Mouse (Mus musculus) stomach, embryonic 15.5 days (tissue): ENCODE data around the gene Grsf1. TPM values are rescaled to one million over a fixed set of nuclear protein-coding genes. Genes with fewer than 3 reads are reported as not detected.
A peak's percentile ranks its signal among the peaks of the same experiment; 100 is the strongest.

Source experiments
- ATAC-seq: fragments of 200-750 bp; cut with Nextera tagmentation; 2 replicates; pipeline ENCODE4 v1.8.0; 2017; ENCODE audit warnings: low read depth, moderate number of reproducible peaks, moderate TSS enrichment; ENCODE audit not compliant: insufficient read depth, low FRiP score
- H3K27ac ChIP-seq: fragments of 300-500 bp; sonication (generic); 2 replicates; pipeline ENCODE4 v1.5.1; 2015; ENCODE audit warnings: mild to moderate bottlenecking, inconsistent platforms
- H3K27me3 ChIP-seq: fragments of 300-500 bp; sonication (generic); replicated peaks from 2 replicates; pipeline ENCODE4 v1.6.1; 2015; ENCODE audit warnings: inconsistent platforms
- H3K36me3 ChIP-seq: fragments of 300-500 bp; sonication (generic); 2 replicates; pipeline ENCODE4 v1.6.1; 2015; ENCODE audit warnings: inconsistent platforms
- H3K4me1 ChIP-seq: fragments of 300-500 bp; sonication (generic); 2 replicates; pipeline ENCODE4 v1.6.1; 2015; ENCODE audit warnings: inconsistent platforms
- H3K4me2 ChIP-seq: fragments of 300-500 bp; sonication (generic); 2 replicates; pipeline ENCODE4 v1.6.1; 2015; ENCODE audit warnings: mild to moderate bottlenecking, inconsistent platforms
- H3K4me3 ChIP-seq: fragments of 300-500 bp; sonication (generic); replicated peaks from 2 replicates; pipeline ENCODE4 v1.5.1; 2015; ENCODE audit warnings: inconsistent platforms
- H3K9ac ChIP-seq: fragments of 300-500 bp; sonication (generic); 2 replicates; pipeline ENCODE4 v1.6.1; 2015; ENCODE audit warnings: inconsistent platforms
- H3K9me3 ChIP-seq: fragments of 300-500 bp; sonication (generic); 2 replicates; pipeline ENCODE4 v1.6.1; 2016; ENCODE audit warnings: inconsistent platforms
- WGBS: fragments of 180-500 bp; shearing (Covaris S2); methylation state at CpG from one replicate; pipeline ENCODE4 v1.1.7; 2015; 5-methylcytosine and 5-hydroxymethylcytosine counted together
- polyA plus RNA-seq: library from polyadenylated mRNA; unstranded; fragments of >200 nt; fragmentation: Nextera tagmentation; extraction: Ambion mirVana; gene quantifications from 2 replicates; pipeline ENCODE4 v1.2.1, GENCODE M21; 2015

The Grsf1 gene
- polyA plus RNA-seq, 1 experiment from 2014 or later, result 51.4 TPM

GRCm38 (mm10) chr5:88685745-88686299 is 9.9 kb upstream of the Grsf1 start:
- ATAC-seq, result no peak
- Histone ChIP-seq H3K4me1 (no peaks in the 10 kb centered on the region), H3K4me2 (no peak overlapping the region), H3K9me3 (no peaks in the 10 kb centered on the region), H3K4me3 (no peak overlapping the region), H3K9ac (no peak overlapping the region), H3K36me3 (no peaks in the 10 kb centered on the region), H3K27me3 (no peaks in the 10 kb centered on the region), H3K27ac (no peak overlapping the region)
- 50% methylated on average over 6 of the region's 6 CpGs for WGBS

DNA sequence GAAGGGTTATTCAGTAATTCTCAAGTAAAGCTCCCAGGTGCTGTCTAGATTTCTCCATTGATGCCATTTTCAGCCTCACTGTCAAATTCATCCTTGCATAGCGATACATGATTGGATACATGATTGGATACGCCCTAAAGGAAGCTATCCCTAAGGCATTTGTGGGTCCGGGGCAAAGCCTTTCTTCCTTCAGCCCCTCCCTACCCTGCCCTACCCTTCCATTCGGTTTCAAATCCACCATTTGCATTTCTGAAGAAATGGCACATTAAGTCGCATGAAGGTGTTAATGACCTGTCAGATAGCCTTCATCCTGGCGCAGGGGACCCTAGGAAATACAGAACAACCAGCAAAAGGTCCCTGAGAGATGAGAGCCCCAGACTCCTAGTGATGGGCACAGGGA is 9.3 kb upstream of the Grsf1 start:
- ATAC-seq, result no peak
- 16% methylated on average over 6 of the region's 6 CpGs for WGBS
- no peaks in the 10 kb centered on the region for H3K36me3 ChIP-seq

GRCm38 (mm10) chr5:88684226-88684625 is 8.3 kb upstream of the Grsf1 start:
- Histone ChIP-seq H3K9ac (no peak overlapping the region), H3K36me3 (no peaks in the 10 kb centered on the region), H3K27me3 (no peaks in the 10 kb centered on the region), H3K4me3 (no peak overlapping the region), H3K4me1 (no peaks in the 10 kb centered on the region), H3K9me3 (no peaks in the 10 kb centered on the region), H3K27ac (no peak overlapping the region), H3K4me2 (no peak overlapping the region)
- no peak for ATAC-seq
- WGBS, result 27% methylated on average over 3 of the region's 3 CpGs

More for the DNA sequence above, 9.3 kb upstream of the Grsf1 start:
- Histone ChIP-seq H3K27ac (no peak overlapping the region), H3K4me3 (no peak overlapping the region), H3K4me2 (no peak overlapping the region), H3K27me3 (no peaks in the 10 kb centered on the region), H3K4me1 (no peaks in the 10 kb centered on the region), H3K9me3 (no peaks in the 10 kb centered on the region), H3K9ac (no peak overlapping the region)

GRCm38 (mm10) chr5:88683706-88684105 is 7.7 kb upstream of the Grsf1 start:
- Histone ChIP-seq H3K36me3 (no peaks in the 10 kb centered on the region), H3K4me3 (no peak overlapping the region), H3K4me1 (no peaks in the 10 kb centered on the region), H3K27ac (no peak overlapping the region), H3K4me2 (no peak overlapping the region), H3K9me3 (no peaks in the 10 kb centered on the region), H3K9ac (no peak overlapping the region), H3K27me3 (no peaks in the 10 kb centered on the region)
- no peak for ATAC-seq
- 78% methylated on average over 9 of the region's 9 CpGs for WGBS

- ATAC-seq, result no peak
- H3K4me3 ChIP-seq, result no peak overlapping the region
- no peak overlapping the region for H3K4me2 ChIP-seq
- H3K9me3 ChIP-seq, result no peaks in the 10 kb centered on the region
- no peaks in the 10 kb centered on the region for H3K4me1 ChIP-seq
- no peak overlapping the region for H3K9ac ChIP-seq
- H3K36me3 ChIP-seq, result no peaks in the 10 kb centered on the region
- no peaks in the 10 kb centered on the region for H3K27me3 ChIP-seq
- WGBS, result 85% methylated on average over 6 of the region's 6 CpGs
- no peak overlapping the region for H3K27ac ChIP-seq
These were observed 4.6 kb upstream of the Grsf1 start for GRCm38 (mm10) chr5:88680567-88680966.

DNA sequence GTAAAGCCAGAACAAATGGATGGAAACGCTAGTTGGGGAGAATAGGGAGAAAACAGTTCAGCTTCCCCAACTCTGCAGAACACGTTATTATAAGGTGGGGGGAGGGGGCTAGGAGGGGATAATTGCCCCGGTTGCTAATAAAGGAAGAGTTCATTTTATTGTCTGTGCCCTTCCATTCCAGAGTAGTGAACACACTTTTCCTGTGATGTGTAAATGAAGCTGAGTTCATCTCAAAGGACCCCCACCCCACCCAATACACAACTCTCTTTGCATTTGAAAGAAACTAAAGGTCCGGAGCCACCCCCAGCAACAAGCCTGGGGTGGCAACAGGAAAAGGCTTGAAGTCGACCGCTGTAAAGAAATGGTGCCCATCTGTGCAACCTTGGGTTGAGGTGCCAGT is 3.4 kb upstream of the Grsf1 start:
- Histone ChIP-seq H3K27ac (no peak overlapping the region), H3K27me3 (no peaks in the 10 kb centered on the region), H3K4me1 (peaks cover 4% of the 10 kb centered on the region; the same call in 1 of the 2 replicates), H3K9ac (no peak overlapping the region), H3K9me3 (no peaks in the 10 kb centered on the region), H3K4me3 (no peak overlapping the region), H3K36me3 (no peaks in the 10 kb centered on the region), H3K4me2 (peak overlapping the region; percentile 19; the same call in 1 of the 2 replicates)
- 26% methylated on average over 6 of the region's 6 CpGs for WGBS
- ATAC-seq, result no peak

DNA sequence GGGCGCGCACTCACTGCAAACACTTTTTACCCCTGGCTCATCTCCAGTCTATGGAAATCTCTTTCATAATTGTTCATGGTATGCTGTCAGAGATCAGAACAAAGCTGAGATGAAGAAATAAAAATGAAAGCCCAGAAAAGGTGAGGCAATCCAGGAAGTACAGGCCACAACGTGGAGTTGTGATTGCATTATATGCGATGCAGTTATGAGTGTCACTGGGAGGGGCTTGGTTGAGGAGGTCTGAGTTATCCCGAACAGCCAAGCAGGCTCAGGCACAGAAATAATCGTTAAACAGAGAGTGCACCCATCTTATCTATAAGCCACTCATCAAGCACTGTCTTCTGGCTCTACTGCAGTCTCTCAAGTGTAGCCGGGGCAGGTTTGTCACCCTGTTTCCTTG is 3.0 kb upstream of the Grsf1 start:
- ATAC-seq, result no peak
- 34% methylated on average over 7 of the region's 7 CpGs for WGBS

DNA sequence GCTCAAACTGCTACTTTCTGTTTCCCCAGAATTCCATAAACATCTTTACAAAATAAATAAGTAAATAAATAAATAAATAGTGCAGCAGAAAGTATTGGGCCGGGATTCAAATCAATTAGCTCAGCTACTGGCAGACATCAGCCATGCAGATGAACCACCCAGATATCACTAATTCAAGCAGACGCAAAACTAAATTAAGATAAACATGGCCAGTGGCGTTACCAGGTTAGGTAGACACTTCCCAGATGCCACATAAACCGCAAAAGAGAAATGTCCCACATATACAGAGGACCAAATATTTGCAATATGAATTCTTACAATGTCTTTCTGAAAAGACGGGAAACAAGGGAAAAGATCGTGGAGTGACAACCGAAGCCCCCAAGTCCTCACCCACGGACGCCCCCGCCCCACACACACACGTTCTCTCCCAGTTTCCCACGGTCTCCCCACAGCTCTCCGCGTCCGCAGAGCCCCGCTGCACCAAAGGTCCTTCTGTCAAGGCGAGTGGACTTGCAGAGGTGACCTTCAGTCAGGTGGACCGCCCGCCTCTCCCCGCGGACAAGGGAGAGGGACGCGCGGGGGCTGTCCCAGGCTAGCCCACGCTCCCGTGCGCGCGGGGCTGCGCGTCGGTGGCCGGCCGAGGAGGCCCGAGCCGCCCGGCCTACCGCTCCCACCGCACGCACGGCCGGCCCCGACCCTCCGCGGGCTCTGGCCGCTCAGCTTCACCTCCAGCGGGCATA is 1.1 kb downstream of the Grsf1 start:
- H3K4me1 ChIP-seq, result peaks cover 12% of the 10 kb centered on the region; the same call in 1 of the 2 replicates
- peak overlapping the region; percentile 97 for H3K27ac ChIP-seq
- no peak; the same call in 1 of the 2 replicates for ATAC-seq
- no peaks in the 10 kb centered on the region for H3K9me3 ChIP-seq
- peak overlapping the region; percentile 67 for H3K4me2 ChIP-seq
- no peaks in the 10 kb centered on the region for H3K27me3 ChIP-seq
- H3K36me3 ChIP-seq, result peaks cover 5% of the 10 kb centered on the region; the same call in 1 of the 2 replicates
- H3K4me3 ChIP-seq, result peak overlapping the region; percentile 95
- peak overlapping the region; percentile 76 for H3K9ac ChIP-seq
- WGBS, result under 1% methylated on average over 26 of the region's 47 CpGs

More for the DNA sequence above, 3.0 kb upstream of the Grsf1 start:
- Histone ChIP-seq H3K4me1 (peaks cover 6% of the 10 kb centered on the region; the same call in 1 of the 2 replicates), H3K27ac (peak overlapping the region; percentile 26; the same call in 1 of the 2 replicates), H3K27me3 (no peaks in the 10 kb centered on the region), H3K9ac (no peak overlapping the region), H3K36me3 (no peaks in the 10 kb centered on the region), H3K4me3 (no peak overlapping the region), H3K4me2 (peak overlapping the region; percentile 19; the same call in 1 of the 2 replicates), H3K9me3 (no peaks in the 10 kb centered on the region)

GRCm38 (mm10) chr5:88663875-88664274 is 12.1 kb downstream of the Grsf1 start:
- Histone ChIP-seq H3K9ac (no peak overlapping the region), H3K4me2 (no peak overlapping the region), H3K27me3 (no peaks in the 10 kb centered on the region), H3K4me3 (no peak overlapping the region), H3K4me1 (no peaks in the 10 kb centered on the region), H3K27ac (no peak overlapping the region), H3K9me3 (no peaks in the 10 kb centered on the region), H3K36me3 (peaks cover 46% of the 10 kb centered on the region)
- WGBS, result 87% methylated on average over 5 of the region's 5 CpGs
- no peak for ATAC-seq

GRCm38 (mm10) chr5:88663151-88663550 is 12.8 kb downstream of the Grsf1 start:
- Histone ChIP-seq H3K4me2 (no peak overlapping the region), H3K36me3 (peaks cover 46% of the 10 kb centered on the region), H3K4me3 (no peak overlapping the region), H3K27ac (no peak overlapping the region), H3K4me1 (no peaks in the 10 kb centered on the region), H3K27me3 (no peaks in the 10 kb centered on the region), H3K9me3 (no peaks in the 10 kb centered on the region), H3K9ac (no peak overlapping the region)
- WGBS, result 94% methylated on average over 3 of the region's 3 CpGs
- ATAC-seq, result no peak

- Histone ChIP-seq H3K4me1 (no peaks in the 10 kb centered on the region), H3K4me2 (no peak overlapping the region), H3K27ac (no peak overlapping the region), H3K4me3 (no peak overlapping the region), H3K27me3 (no peaks in the 10 kb centered on the region), H3K36me3 (peaks cover 21% of the 10 kb centered on the region), H3K9ac (no peak overlapping the region), H3K9me3 (no peaks in the 10 kb centered on the region)
- 97% methylated on average over 1 of the region's 1 CpGs for WGBS
- ATAC-seq, result no peak
These were observed 18.1 kb downstream of the Grsf1 start for GRCm38 (mm10) chr5:88657868-88658267.

GRCm38 (mm10) chr5:88652589-88652988 is 23.4 kb downstream of the Grsf1 start:
- no peak for ATAC-seq
- WGBS, result 73% methylated on average over 5 of the region's 5 CpGs
- H3K36me3 ChIP-seq, result 0 out of 2 replicates have a peak, but pooled peaks cover 14% of the 10 kb centered on the region

More at GRCm38 (mm10) chr5:88652589-88652988, 23.4 kb downstream of the Grsf1 start:
- Histone ChIP-seq H3K27ac (no peak overlapping the region), H3K4me1 (no peaks in the 10 kb centered on the region), H3K4me2 (no peak overlapping the region), H3K9ac (no peak overlapping the region), H3K4me3 (no peak overlapping the region), H3K9me3 (no peaks in the 10 kb centered on the region), H3K27me3 (no peaks in the 10 kb centered on the region)
